Comparison of ENCODE assay signal across 10 mouse cellular contexts in the genomic region with DNA sequence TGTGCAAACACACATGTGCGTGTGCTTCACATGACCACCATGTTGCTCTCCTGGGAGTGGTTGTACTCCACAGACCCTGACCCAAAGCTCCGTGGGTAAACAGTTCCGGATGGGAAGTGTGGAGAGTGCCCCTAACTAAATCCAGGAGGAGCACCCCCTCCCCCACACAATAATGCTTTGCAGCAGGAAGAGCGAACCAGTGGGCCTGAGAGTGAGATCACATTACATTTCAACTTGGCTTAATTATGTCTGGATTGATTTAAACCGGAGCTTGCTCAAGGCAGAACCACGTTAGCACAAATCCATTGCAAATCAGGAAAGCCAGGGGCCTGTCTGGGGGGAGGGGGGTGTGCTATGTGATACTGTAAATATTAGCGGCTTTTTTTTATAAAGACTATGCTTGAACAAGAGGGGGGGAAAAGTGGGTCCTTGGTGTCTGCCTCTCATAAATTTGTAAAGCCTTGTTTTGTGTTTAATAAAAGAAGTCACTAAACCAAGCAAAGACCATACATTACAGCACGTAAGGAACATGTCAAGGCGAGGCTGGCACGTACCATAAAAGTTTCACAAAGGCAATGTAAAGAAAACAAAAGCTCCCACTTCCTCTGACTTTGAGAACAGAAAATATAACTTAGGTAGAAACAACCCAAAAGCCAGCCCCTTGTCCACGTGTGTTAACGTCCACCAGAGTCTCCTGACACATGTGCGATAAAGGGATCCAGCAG.
DNase-seq lines count a peak whose midpoint lies in the region; ATAC-seq lines count a peak whose summit lies in the region.
"Had no signal": no experiment of that assay in that cellular context is flagged by ENCODE, and none has a peak within 500 bp of the region (broad histone marks: within the 10 kb centered on the region; RNA-seq: fewer than 3 reads in every experiment).

No protein-coding gene starts in this region.

- H3K9ac ChIP-seq in hindbrain, embryonic 15.5 days = no peak overlapping the region
- no peak overlapping the region for H3K9ac ChIP-seq in midbrain, embryonic 16.5 days (ENCODE audit: low read depth, low read length)
- no peak overlapping the region for H3K9ac ChIP-seq in heart, embryonic 11.5 days (ENCODE audit: low read depth, low read length)

- 38% methylated on average over 13 of the region's 13 CpGs for WGBS in embryonic facial prominence, embryonic 10.5 days
- WGBS in hindbrain, embryonic 15.5 days = 70% methylated on average over 13 of the region's 13 CpGs
- WGBS in midbrain, embryonic 16.5 days = 69% methylated on average over 13 of the region's 13 CpGs
- WGBS in heart, embryonic 11.5 days (ENCODE audit: insufficient replicate concordance) = 68% methylated on average over 13 of the region's 13 CpGs

- peaks cover 82% of the 10 kb centered on the region for H3K36me3 ChIP-seq in embryonic facial prominence, embryonic 10.5 days (replicated peaks)
- peaks cover 45% of the 10 kb centered on the region for H3K36me3 ChIP-seq in hindbrain, embryonic 15.5 days
- H3K36me3 ChIP-seq in midbrain, embryonic 16.5 days (ENCODE audit: control insufficient read depth, insufficient read depth, low read length) = peaks cover 15% of the 10 kb centered on the region
- H3K36me3 ChIP-seq in heart, embryonic 11.5 days (ENCODE audit: control insufficient read depth, insufficient read depth, low read length) = peaks cover 25% of the 10 kb centered on the region

- H3K9me3 ChIP-seq in embryonic facial prominence, embryonic 10.5 days = no peaks in the 10 kb centered on the region
- H3K9me3 ChIP-seq in hindbrain, embryonic 15.5 days = no peaks in the 10 kb centered on the region
- no peaks in the 10 kb centered on the region for H3K9me3 ChIP-seq in midbrain, embryonic 16.5 days (replicated peaks; ENCODE audit: control insufficient read depth, low read length, poor library complexity, severe bottlenecking)
- H3K9me3 ChIP-seq in heart, embryonic 11.5 days (replicated peaks; ENCODE audit: control insufficient read depth, low read length) = no peaks in the 10 kb centered on the region

- no peak overlapping the region for H3K4me2 ChIP-seq in hindbrain, embryonic 15.5 days
- H3K4me2 ChIP-seq in midbrain, embryonic 16.5 days (ENCODE audit: low read length) = no peak overlapping the region
- no peak overlapping the region for H3K4me2 ChIP-seq in heart, embryonic 11.5 days

- DNase-seq in kidney, postnatal 10 days = peak; percentile 51
- DNase-seq in kidney, adult 18-20 months = no peak
- peak; percentile 90 for DNase-seq in embryonic facial prominence, embryonic 10.5 days (ENCODE audit: low spot score)
- no peak for DNase-seq in thymus, postnatal 0 days (ENCODE audit: low spot score)
- no peak for DNase-seq in gastrocnemius, postnatal 36 days
- DNase-seq: cerebellum, adult 9-10 months had no signal

- 0 out of 2 replicates have a peak overlapping the region, but pooled peaks have one; percentile 22 for H3K4me3 ChIP-seq in embryonic facial prominence, embryonic 10.5 days
- no peak overlapping the region for H3K4me3 ChIP-seq in hindbrain, embryonic 15.5 days
- H3K4me3 ChIP-seq in midbrain, embryonic 16.5 days (ENCODE audit: low read depth, low read length) = no peak overlapping the region
- H3K4me3 ChIP-seq in heart, embryonic 11.5 days (ENCODE audit: low read depth, low read length) = no peak overlapping the region

- ATAC-seq in hindbrain, embryonic 15.5 days (ENCODE audit: low FRiP score, low read depth) = peak; percentile 39; the same call in 1 of the 2 replicates
- ATAC-seq in midbrain, embryonic 16.5 days = peak; percentile 46; the same call in 1 of the 2 replicates
- ATAC-seq in heart, embryonic 11.5 days (replicated peaks; ENCODE audit: insufficient number of reproducible peaks, low FRiP score, low TSS enrichment) = no peak
- ATAC-seq: forebrain, embryonic 16.5 days had no signal

- peak overlapping the region; percentile 84 for H3K27ac ChIP-seq in embryonic facial prominence, embryonic 10.5 days (replicated peaks)
- 0 out of 2 replicates have a peak overlapping the region, but pooled peaks have one; percentile 7 for H3K27ac ChIP-seq in hindbrain, embryonic 15.5 days (replicated peaks)
- H3K27ac ChIP-seq in midbrain, embryonic 16.5 days (ENCODE audit: low read length) = no peak overlapping the region
- H3K27ac ChIP-seq in heart, embryonic 11.5 days (ENCODE audit: low read depth, low read length) = no peak overlapping the region

- H3K27me3 ChIP-seq in embryonic facial prominence, embryonic 10.5 days (replicated peaks; ENCODE audit: low read depth, poor library complexity, severe bottlenecking) = no peaks in the 10 kb centered on the region
- H3K27me3 ChIP-seq in hindbrain, embryonic 15.5 days = no peaks in the 10 kb centered on the region
- H3K27me3 ChIP-seq in midbrain, embryonic 16.5 days (ENCODE audit: control insufficient read depth, insufficient read depth, low read depth, low read length) = no peaks in the 10 kb centered on the region
- H3K27me3 ChIP-seq in heart, embryonic 11.5 days (ENCODE audit: control insufficient read depth, insufficient read depth, low read length) = no peaks in the 10 kb centered on the region

- intact Hi-C loops in gastrocnemius, postnatal 36 days (cut with DNase I) = no loop called here

- H3K4me1 ChIP-seq in embryonic facial prominence, embryonic 10.5 days = peaks cover 67% of the 10 kb centered on the region
- 0 out of 2 replicates have a peak, but pooled peaks cover 8% of the 10 kb centered on the region for H3K4me1 ChIP-seq in hindbrain, embryonic 15.5 days (replicated peaks)
- H3K4me1 ChIP-seq in midbrain, embryonic 16.5 days (ENCODE audit: control insufficient read depth, insufficient read depth, low read length) = no peaks in the 10 kb centered on the region; the same call in 1 of the 2 replicates
- H3K4me1 ChIP-seq in heart, embryonic 11.5 days (ENCODE audit: control insufficient read depth, insufficient read depth, low read length) = peaks cover 11% of the 10 kb centered on the region

Comparison
In these comparisons a context has a peak if more than half of its experiments do, and no peak if none do; other contexts are left out.
1. DNase-seq: peak in kidney, postnatal 10 days (single experiment) and embryonic facial prominence, embryonic 10.5 days (single experiment); none in kidney, adult 18-20 months (single experiment), thymus, postnatal 0 days (single experiment) and gastrocnemius, postnatal 36 days (0 of 2).
2. H3K27ac ChIP-seq: peak in embryonic facial prominence, embryonic 10.5 days (single experiment) and hindbrain, embryonic 15.5 days (single experiment); none in midbrain, embryonic 16.5 days (single experiment) and heart, embryonic 11.5 days (single experiment).